Mouse (Mus musculus) heart, adult 2 months (tissue): ENCODE data around the gene Them7. TPM values are rescaled to one million over a fixed set of nuclear protein-coding genes. Genes with fewer than 3 reads are reported as not detected.
A peak's percentile ranks its signal among the peaks of the same experiment; 100 is the strongest.

Experiments
- DNase-seq, 2 experiments: peaks; one replicate each; pipeline ENCODE4 v3.0.0; 2021
- H3K27ac ChIP-seq: fragments of 200-600 bp; 2 replicates; pipeline ENCODE4 v1.8.1; 2022
- H3K27me3 ChIP-seq: fragments of 200-500 bp; 2 replicates; pipeline ENCODE4 v1.6.1; 2012; ENCODE audit warnings: mild to moderate bottlenecking, low read length, inconsistent platforms, mixed read lengths; ENCODE audit not compliant: control insufficient read depth, insufficient read depth
- H3K36me3 ChIP-seq: fragments of 200-500 bp; 2 replicates; pipeline ENCODE4 v1.6.1; 2012; ENCODE audit warnings: low read length, inconsistent platforms; ENCODE audit not compliant: control insufficient read depth, insufficient read depth
- H3K4me1 ChIP-seq: fragments of 200-500 bp; 2 replicates; pipeline ENCODE4 v1.6.1; 2011; ENCODE audit warnings: low read length; ENCODE audit not compliant: control insufficient read depth, insufficient read depth
- H3K4me3 ChIP-seq: fragments of 200-600 bp; 2 replicates; pipeline ENCODE4 v1.8.1; 2022
- H3K79me2 ChIP-seq: fragments of 200-500 bp; replicated peaks from 2 replicates; pipeline ENCODE4 v1.6.1; 2012; ENCODE audit warnings: mild to moderate bottlenecking, inconsistent platforms, low read length, moderate library complexity, mixed read lengths; ENCODE audit not compliant: control insufficient read depth, insufficient read depth
- H3K9ac ChIP-seq: fragments of 200-500 bp; 2 replicates; pipeline ENCODE4 v1.6.1; 2012; ENCODE audit warnings: low read depth, mild to moderate bottlenecking, control low read depth, inconsistent platforms, low read length, mixed read lengths
- CTCF ChIP-seq: fragments of 200-600 bp; IDR thresholded peaks from 2 replicates; pipeline ENCODE4 v1.8.1; 2022; ENCODE audit warnings: antibody characterized with exemption, mild to moderate bottlenecking, moderate library complexity
- EP300 ChIP-seq: fragments of 200-500 bp; IDR thresholded peaks from 2 replicates; pipeline ENCODE4 v1.6.1; 2011; ENCODE audit warnings: low read depth, low read length, control low read depth; ENCODE audit not compliant: insufficient read depth
- POLR2A ChIP-seq: fragments of 200-500 bp; IDR thresholded peaks from 2 replicates; pipeline ENCODE4 v1.6.1; 2011; ENCODE audit warnings: mild to moderate bottlenecking, low read depth, low read length, control low read depth; ENCODE audit not compliant: insufficient read depth
- WGBS: fragments of 180-500 bp; shearing (Covaris S2); methylation state at CpG from one replicate; pipeline ENCODE4 v1.1.7; 2018; 5-methylcytosine and 5-hydroxymethylcytosine counted together
- intact Hi-C: fragments of 180-260 bp; cut with DNase I; formaldehyde crosslinking; loops from one replicate; pipeline ENCODE4 v1.15.1; 2025
- polyA plus RNA-seq: library from polyadenylated mRNA; depleted of rRNA; stranded (reverse); fragments of >200 nt; gene quantifications from 2 replicates; pipeline ENCODE4 v1.2.3, GENCODE M21; 2012
- total RNA-seq, 2 experiments: library from RNA; stranded (reverse); gene quantifications; 2 replicates each; pipeline ENCODE4 v1.2.3; 2021

Gene Them7
- total and polyA plus RNA-seq, 3 experiments = 0.27 to 2.9 (median 2.5) TPM

DNA sequence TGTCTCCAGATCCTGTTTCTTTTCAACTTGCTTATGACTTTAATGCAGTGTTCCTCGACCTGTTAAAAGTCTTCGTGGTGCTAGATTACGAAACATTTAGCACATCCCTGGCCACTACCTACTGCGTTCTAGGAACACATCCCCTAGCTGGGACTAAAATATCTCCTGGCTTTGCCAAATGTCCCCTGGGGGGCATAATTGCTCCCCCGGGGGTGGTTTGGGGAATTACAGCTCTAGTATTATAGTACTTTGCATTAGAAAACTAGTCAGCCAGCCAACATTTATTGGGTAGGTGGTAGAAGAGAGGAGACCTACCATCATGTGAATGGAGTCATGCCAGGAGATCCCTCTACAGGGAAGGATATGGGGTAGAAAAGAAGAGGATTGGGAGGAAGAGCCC is 101.9 kb downstream of the Them7 start:
- no peak overlapping the region for H3K9ac ChIP-seq
- TF ChIP-seq POLR2A (no peak), EP300 (no peak), CTCF (no peak)
- H3K27me3 ChIP-seq = no peaks in the 10 kb centered on the region
- DNase-seq = no peak
- H3K79me2 ChIP-seq = no peaks in the 10 kb centered on the region
- no peaks in the 10 kb centered on the region for H3K36me3 ChIP-seq
- 80% methylated on average over 5 of the region's 5 CpGs for WGBS
- intact Hi-C loops = no loop called here
- no peak overlapping the region for H3K4me3 ChIP-seq
- H3K4me1 ChIP-seq = no peaks in the 10 kb centered on the region
- H3K27ac ChIP-seq = no peak overlapping the region

DNA sequence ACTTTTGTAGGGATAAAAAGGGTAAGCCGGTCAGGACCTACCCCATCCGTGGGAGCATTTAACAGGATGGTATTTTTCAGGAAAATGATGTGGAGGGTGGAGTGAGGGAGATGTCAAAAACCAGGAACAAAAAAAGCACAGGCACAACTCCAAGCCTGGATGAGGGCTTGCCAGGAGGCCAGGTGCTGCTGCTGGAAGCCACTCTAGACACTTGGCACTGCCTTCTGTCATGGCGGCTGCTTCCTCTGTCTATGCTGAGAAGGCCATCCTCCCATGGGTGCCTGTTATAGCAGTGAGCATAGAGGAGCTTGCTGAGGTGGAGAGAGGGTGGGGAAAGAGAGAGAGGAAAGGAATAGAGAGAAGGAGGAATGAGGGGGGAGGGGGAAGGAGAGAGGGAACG is 105.9 kb downstream of the Them7 start:
- H3K4me3 ChIP-seq = no peak overlapping the region
- DNase-seq = peak in 1 of 2 experiments; percentile 20
- no peaks in the 10 kb centered on the region for H3K36me3 ChIP-seq
- intact Hi-C loops = no loop called here
- H3K4me1 ChIP-seq = no peaks in the 10 kb centered on the region
- no peak for TF ChIP-seq EP300
- TF ChIP-seq CTCF = no peak
- TF ChIP-seq POLR2A = no peak
- H3K9ac ChIP-seq = no peak overlapping the region
- H3K79me2 ChIP-seq = no peaks in the 10 kb centered on the region
- H3K27me3 ChIP-seq = no peaks in the 10 kb centered on the region
- no peak overlapping the region for H3K27ac ChIP-seq
- 76% methylated on average over 4 of the region's 4 CpGs for WGBS

DNA sequence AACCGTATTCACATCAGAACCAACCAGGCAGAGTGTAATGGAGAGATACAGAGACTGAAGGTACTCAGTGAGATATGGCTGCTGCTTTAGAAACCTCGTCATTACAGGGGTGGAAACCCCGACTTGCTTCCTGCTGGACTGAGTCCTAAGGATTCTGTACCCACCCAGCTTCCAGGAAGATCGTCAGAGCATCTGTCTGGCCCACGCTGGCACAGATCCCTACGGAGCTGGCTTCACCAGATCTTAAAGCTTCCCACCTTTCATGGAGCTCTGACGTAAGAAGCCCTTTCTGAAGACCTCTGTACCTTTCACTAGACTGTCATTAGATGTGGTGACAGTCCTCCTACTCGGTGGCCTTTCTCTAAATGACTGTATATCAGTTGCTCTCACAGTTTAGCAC is 109.0 kb downstream of the Them7 start:
- Histone ChIP-seq H3K4me3 (no peak overlapping the region), H3K27me3 (no peaks in the 10 kb centered on the region), H3K27ac (no peak overlapping the region), H3K9ac (no peak overlapping the region), H3K4me1 (no peaks in the 10 kb centered on the region), H3K79me2 (no peaks in the 10 kb centered on the region), H3K36me3 (no peaks in the 10 kb centered on the region)
- TF ChIP-seq POLR2A (no peak), EP300 (no peak), CTCF (no peak)
- intact Hi-C loops = no loop called here
- no peak for DNase-seq
- WGBS = 37% methylated on average over 8 of the region's 8 CpGs

DNA sequence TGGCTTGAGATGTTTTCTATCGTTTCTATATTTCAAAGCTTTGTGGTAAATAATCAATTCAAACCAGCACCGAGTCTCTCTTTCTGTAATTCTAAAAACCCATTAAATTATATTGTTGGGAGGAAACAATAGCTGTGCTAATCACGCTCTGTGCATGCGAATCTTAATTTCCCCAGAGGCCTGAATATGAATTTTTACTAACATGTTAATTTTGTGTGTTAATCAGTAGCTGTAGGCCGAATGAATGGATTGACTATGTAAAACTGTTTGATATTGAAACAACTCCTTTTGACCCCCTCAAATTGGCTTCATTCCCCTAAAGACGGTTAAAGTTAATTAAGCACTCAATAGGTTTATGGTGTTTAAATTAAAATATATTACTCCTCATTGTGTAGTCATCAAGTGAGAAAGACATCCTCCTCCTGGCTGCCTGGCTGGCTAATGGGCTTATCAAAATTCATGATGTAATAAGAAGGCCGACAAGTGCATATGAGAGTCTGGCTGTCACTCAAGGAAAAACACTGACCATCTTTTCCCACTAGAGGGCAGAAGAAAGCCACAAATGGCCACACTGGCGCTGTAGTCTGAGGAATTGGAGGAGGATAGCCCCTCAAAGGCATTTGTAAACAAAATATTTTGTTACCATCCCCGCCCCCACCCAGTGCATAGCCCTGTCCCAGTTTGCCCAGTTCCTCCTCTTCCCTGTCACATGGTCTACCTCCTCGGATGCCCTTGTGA is 110.0 kb downstream of the Them7 start:
- peak in 1 of 2 experiments; percentile 22 for DNase-seq
- Histone ChIP-seq H3K27ac (no peak overlapping the region), H3K4me3 (no peak overlapping the region), H3K27me3 (no peaks in the 10 kb centered on the region), H3K36me3 (no peaks in the 10 kb centered on the region), H3K4me1 (no peaks in the 10 kb centered on the region), H3K9ac (no peak overlapping the region), H3K79me2 (no peaks in the 10 kb centered on the region)
- TF ChIP-seq POLR2A (no peak), EP300 (0 out of 2 replicates have a peak, but pooled peaks have one; percentile 30), CTCF (peak; percentile 92)
- intact Hi-C loops = loop anchor here (1.0 to 2.0 kb wide), 2 partner anchors 94 to 749 kb away; no protein-coding TSS in a partner anchor
- 47% methylated on average over 10 of the region's 10 CpGs for WGBS

DNA sequence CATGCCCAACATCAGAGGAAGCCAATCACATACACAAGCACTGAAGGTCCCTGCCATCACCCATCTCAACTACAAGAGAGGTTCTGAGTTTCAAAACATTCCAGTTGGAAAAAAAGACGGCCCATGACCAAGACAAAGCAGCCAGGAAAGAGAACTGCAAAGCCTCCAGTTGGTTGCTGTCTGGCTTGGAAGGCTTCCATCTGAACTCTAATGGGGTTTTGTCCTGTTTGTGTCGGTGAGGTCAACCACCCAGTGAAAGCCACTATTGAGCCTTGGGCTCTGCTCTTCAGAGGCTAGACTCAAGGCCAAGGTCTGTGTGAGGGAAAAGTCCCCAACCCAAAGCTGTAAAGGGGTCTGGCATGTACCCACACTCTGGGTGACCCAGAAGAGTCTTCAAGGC is 111.5 kb downstream of the Them7 start:
- DNase-seq = no peak
- Histone ChIP-seq H3K36me3 (no peaks in the 10 kb centered on the region), H3K27me3 (no peaks in the 10 kb centered on the region), H3K27ac (no peak overlapping the region), H3K4me3 (no peak overlapping the region), H3K4me1 (no peaks in the 10 kb centered on the region), H3K9ac (no peak overlapping the region), H3K79me2 (no peaks in the 10 kb centered on the region)
- intact Hi-C loops = loop anchor here (2.0 kb wide), 1 partner anchor 747 kb away; no protein-coding TSS in a partner anchor
- 47% methylated on average over 2 of the region's 2 CpGs for WGBS
- TF ChIP-seq EP300 (no peak), CTCF (no peak), POLR2A (no peak)

DNA sequence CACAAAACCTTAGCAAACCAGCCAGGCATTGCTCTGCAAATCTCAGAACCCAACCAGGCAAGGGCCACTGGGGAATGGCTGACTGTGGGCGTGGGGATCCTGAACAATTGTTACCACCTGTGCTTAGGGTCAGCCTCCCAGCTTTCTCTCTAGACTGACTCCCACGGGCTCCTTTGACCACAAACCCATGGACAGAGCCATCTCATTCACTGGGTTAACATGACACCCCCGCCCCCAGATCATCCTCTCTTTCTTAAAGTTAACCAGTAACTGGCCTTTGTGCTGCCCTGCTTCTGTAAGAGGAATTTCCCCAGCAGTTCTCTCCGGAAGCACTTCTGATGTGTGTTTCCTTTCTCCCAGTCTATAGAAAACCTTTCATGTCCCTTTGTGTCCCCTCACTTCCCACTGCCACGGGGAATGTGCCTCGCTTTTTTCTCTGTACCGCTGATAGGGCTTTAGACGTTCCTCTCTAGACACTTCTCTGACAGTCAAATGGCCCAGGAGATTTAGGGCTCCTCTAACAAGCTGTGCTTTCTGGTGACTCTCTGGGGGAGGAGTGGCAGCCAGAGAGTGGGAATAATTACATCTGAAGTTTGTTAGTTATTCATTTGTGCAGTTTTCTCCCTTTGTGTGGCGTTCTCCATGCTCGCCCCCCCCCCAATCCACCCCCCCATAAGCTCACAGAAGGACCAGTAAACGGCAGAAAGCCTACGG is 112.4 kb downstream of the Them7 start:
- no peak overlapping the region for H3K27ac ChIP-seq
- H3K4me3 ChIP-seq = no peak overlapping the region
- intact Hi-C loops = no loop called here
- TF ChIP-seq POLR2A (no peak), CTCF (no peak), EP300 (no peak)
- H3K79me2 ChIP-seq = no peaks in the 10 kb centered on the region
- H3K27me3 ChIP-seq = no peaks in the 10 kb centered on the region
- no peak for DNase-seq
- H3K4me1 ChIP-seq = no peaks in the 10 kb centered on the region
- 47% methylated on average over 12 of the region's 12 CpGs for WGBS
- H3K36me3 ChIP-seq = no peaks in the 10 kb centered on the region
- no peak overlapping the region for H3K9ac ChIP-seq
